Mouse (Mus musculus): ENCODE measurements around the gene Ppp1r11. TPM values are rescaled to one million over a fixed set of nuclear protein-coding genes. Genes with fewer than 3 reads are reported as not detected.

Gene Ppp1r11
- 69.5 and 387 TPM in 2 replicates for polyA plus RNA-seq (2012; ENCODE audit: low replicate concordance)

DNA sequence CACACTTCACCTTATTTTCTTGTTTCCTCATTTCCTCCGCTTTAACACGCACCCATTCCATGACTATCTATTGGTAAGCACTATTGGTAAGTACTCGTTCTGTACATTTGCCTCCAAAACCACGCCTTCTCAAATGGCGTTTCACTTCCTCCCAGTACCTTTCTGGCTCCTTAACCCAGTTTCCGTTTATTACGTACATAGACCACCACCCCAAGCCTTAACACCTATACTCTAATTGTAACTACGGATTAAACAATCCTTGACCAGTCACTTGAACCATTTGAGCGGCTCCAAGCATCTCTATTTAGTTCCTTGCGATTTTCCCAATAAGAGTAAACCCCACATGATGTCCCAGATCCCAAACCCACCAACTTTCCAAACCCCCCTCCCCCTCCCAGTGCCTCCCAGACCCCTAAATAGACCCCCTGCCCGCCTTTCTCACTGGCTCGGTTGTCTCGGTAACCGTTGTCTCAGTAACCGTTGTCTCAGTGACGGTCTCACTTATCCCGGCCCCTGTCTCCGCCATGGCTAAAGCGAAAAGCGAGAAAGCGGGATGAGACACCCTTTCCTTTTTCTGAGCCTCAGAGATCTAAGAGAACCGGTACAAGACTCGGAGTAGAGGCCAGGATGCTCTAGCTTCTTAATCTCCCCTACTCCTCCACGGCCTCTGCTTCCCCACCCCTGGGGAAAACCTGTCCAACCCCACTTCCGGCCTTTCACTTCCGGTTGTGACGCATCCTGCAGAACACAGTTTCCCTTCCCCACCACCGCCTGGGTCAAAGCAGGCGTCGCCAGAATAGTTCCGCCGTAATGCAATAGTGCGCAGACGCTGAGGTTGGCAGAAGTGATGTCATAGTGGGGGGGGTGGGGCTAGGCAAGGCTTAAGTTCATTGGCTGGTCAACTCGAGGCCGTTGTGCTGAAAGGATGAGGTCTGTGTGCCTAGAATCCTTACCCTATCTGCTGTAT is at the start of gene Ppp1r11:
Gene Ppp1r11, minus strand, starts transcription at position 761 of the 967 bp plus-strand sequence.

DNA sequence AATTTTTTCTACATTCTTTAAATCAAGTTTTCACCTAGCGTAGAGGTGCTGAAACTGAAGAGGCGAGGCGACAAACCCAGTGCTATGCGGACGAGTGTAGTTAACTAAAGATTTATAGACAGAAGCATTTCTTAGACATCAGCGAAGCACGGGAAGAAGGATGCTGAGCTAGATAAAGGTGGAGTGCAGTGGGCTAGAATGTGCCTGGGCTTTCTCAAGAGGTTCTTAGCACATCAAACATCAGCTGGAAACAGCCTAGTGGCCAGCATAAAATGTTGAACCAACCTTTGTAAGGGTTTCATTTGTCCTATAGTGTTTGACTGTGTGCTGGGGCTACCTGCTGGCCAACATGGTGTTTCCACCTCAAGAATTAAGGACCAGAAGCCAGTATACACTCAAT is 49.3 kb upstream of the Ppp1r11 start, which contains the start of gene Zfp57:
Gene Zfp57, plus strand, starts transcription at position 301 of the 400 bp plus-strand sequence.

DNA sequence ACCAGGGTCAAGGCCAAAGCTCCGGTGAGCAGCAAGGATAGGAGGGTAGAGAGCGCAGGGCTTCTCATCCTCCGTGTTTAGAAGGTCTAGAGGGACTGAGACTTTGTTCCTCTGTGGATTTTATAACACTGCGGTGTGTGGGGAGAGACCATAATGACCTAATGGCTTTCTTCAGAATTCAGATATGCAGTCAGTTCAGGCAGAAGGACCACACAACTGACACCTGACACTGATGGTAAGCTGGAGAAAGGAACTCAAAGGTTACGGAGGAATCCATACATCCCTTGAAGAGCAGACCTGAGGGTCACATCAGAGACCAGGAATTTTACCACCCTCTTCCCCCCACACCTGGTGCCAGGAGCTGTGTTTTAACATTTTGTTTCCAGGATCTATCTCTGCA is 37.9 kb upstream of the Ppp1r11 start, which contains the start of gene H2-M5:
Gene H2-M5, minus strand, starts transcription at position 101 of the 400 bp plus-strand sequence.

DNA sequence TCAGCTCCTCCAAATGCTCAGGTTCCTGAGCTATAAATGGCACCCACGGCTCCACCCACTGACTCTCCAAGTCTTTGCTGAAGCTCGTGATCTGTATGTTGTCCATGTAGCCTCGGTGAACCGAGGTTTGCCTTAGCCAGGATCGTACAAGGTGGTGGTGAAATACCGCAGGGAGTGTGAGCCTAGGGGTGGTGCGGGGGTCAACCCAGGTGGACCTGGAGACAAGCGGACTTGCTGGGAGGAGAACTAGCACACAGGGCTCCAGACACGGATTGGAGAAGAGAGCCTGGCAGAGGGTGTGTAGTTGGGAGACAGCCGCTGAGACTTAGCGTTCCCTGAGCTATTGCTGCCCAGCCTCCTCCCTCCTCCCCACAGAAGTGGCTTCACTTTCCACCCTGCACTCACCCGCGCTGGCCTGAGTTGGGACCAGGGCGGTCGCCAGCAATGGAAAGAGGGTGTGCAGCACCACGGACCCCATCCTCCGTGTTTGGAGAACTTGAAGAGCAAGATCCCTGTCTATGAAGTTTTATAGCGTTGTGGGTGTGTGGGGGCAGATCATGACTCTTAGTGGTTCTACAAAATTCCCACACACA is 29.8 kb upstream of the Ppp1r11 start, which contains the start of gene 2410137M14Rik:
Gene 2410137M14Rik, minus strand, starts transcription at position 17 of the 593 bp plus-strand sequence.

DNA sequence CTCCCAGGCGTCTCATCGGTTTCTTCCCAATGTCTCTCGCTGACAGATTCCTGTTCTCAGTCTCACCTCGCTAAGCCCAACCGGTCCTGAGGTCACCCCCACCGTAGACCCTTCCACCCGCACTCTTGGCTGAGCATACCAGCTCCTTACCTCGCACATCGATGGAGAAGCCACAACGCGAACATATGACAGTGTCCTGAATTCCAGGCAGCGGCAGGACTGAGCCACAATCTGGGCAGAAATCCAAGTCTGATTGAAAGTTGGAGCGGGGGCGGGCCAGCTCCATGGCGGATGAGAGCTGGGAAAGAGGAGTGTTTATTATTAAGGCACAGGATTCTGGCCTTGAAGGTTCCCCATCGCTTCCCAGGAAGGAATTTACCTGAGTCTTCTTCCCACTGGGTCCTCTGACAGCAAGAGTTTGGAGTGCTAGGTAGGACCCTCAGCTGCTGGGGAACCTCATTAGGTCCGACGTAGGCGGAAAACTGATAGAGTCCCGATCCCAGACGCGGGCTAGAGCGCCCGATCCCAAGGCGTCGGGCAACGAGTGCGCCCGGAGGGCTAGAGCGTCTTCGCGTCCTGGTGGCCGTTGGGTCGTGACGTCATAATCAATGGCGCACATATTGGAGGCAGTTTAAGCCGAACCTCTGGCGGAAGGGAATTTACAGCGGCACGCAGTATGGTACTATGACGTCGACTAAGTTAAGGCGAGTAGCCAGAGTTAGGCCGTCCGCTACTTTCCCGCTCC is 6.6 kb upstream of the Ppp1r11 start, which contains the start of the genes Znrd1 and Znrd1as:
Gene Znrd1, minus strand, starts transcription at position 561 of the 745 bp plus-strand sequence.
Gene Znrd1as, plus strand, starts transcription at position 594 of the 745 bp plus-strand sequence.

DNA sequence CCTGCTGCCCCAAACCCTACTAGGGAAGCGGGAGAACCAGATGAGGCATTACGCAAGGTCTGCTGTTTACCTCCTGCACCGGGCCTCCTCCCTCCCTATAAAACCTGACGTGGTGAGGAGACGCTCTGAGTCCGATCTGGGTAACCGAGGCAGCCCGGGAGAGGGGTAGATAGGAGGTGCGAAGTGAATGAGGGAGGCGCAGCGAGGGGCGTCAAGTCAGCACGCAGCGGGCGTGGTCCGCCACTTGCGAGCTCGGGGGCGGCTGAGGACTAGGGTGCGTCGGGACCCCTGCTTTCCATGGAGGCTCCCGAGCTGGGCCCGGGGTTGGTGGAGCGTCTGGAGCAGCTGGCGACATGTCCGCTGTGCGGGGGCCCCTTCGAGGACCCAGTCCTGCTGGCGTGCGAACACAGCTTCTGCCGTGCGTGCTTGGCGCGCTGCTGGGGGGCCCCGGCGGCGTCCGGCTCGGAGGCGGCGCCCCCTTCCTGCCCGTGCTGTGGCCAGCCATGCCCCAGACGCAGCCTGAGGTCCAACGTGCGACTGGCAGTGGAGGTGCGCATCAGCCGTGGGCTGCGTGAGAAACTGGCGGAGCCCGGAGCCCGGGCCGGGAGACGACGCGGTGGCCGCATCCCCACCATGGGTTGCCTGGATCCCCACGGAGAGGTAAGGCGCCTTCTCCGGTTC is 8.6 kb downstream of the Ppp1r11 start, which contains the start of gene Rnf39:
Gene Rnf39, plus strand, starts transcription at position 128 of the 681 bp plus-strand sequence.

Other genes starting within 250 kb of the Ppp1r11 start
- not detected in 2 replicates for gene H2-M10.5, start 178.8 kb downstream of the Ppp1r11 start, polyA plus RNA-seq (2012; ENCODE audit: low replicate concordance)
- not detected in 2 replicates for gene H2-M10.6, start 139.6 kb downstream of the Ppp1r11 start, polyA plus RNA-seq (2012; ENCODE audit: low replicate concordance)
- gene Trim26, start 114.6 kb downstream of the Ppp1r11 start, polyA plus RNA-seq (2012; ENCODE audit: low replicate concordance): 92.3 and 95.8 TPM in 2 replicates
- gene Trim15, start 84.5 kb downstream of the Ppp1r11 start, polyA plus RNA-seq (2012; ENCODE audit: low replicate concordance): 0.07 TPM in 1 of 2 replicates, not detected in the other
- 0.62 and 28.4 TPM in 2 replicates for gene Trim10, start 82.2 kb downstream of the Ppp1r11 start, polyA plus RNA-seq (2012; ENCODE audit: low replicate concordance)
- gene Trim40, start 61.6 kb downstream of the Ppp1r11 start, polyA plus RNA-seq (2012; ENCODE audit: low replicate concordance): not detected in 2 replicates
- not detected in 2 replicates for gene Trim31, start 53.6 kb downstream of the Ppp1r11 start, polyA plus RNA-seq (2012; ENCODE audit: low replicate concordance)
- 0.12 and 0.76 TPM in 2 replicates for gene Rnf39, start 8.8 kb downstream of the Ppp1r11 start, polyA plus RNA-seq (2012; ENCODE audit: low replicate concordance)
- gene Znrd1, start 6.8 kb upstream of the Ppp1r11 start, polyA plus RNA-seq (2012; ENCODE audit: low replicate concordance): 3.8 and 12.0 TPM in 2 replicates
- 0.94 TPM in 1 of 2 replicates, not detected in the other for gene Znrd1as, start 6.9 kb upstream of the Ppp1r11 start, polyA plus RNA-seq (2012; ENCODE audit: low replicate concordance)
- gene 2410137M14Rik, start 29.5 kb upstream of the Ppp1r11 start, polyA plus RNA-seq (2012; ENCODE audit: low replicate concordance): not detected in 2 replicates
- 0.10 and 0.42 TPM in 2 replicates for gene H2-M5, start 37.8 kb upstream of the Ppp1r11 start, polyA plus RNA-seq (2012; ENCODE audit: low replicate concordance)
- 0.12 and 0.34 TPM in 2 replicates for gene Zfp57, start 49.4 kb upstream of the Ppp1r11 start, polyA plus RNA-seq (2012; ENCODE audit: low replicate concordance)
- 0.13 TPM in 1 of 2 replicates, not detected in the other for gene Mog, start 71.7 kb upstream of the Ppp1r11 start, polyA plus RNA-seq (2012; ENCODE audit: low replicate concordance)
- gene Gabbr1, start 94.2 kb upstream of the Ppp1r11 start, polyA plus RNA-seq (2012; ENCODE audit: low replicate concordance): 52.6 and 251 TPM in 2 replicates
- not detected in 2 replicates for gene Olfr90, start 136.8 kb upstream of the Ppp1r11 start, polyA plus RNA-seq (2012; ENCODE audit: low replicate concordance)
- gene Olfr91, start 146.5 kb upstream of the Ppp1r11 start, polyA plus RNA-seq (2012; ENCODE audit: low replicate concordance): not detected in 2 replicates
- gene Olfr92, start 168.3 kb upstream of the Ppp1r11 start, polyA plus RNA-seq (2012; ENCODE audit: low replicate concordance): not detected in 2 replicates
- not detected in 2 replicates for gene Olfr93, start 209.8 kb upstream of the Ppp1r11 start, polyA plus RNA-seq (2012; ENCODE audit: low replicate concordance)
- gene Ubd, start 242.2 kb upstream of the Ppp1r11 start, polyA plus RNA-seq (2012; ENCODE audit: low replicate concordance): 0.36 and 0.56 TPM in 2 replicates
- gene Olfr94, start 249.3 kb upstream of the Ppp1r11 start, polyA plus RNA-seq (2012; ENCODE audit: low replicate concordance): not detected in 2 replicates